Mouse (Mus musculus) embryonic facial prominence, embryonic 14.5 days (tissue): ENCODE measurements around the gene Matn4. TPM values are rescaled to one million over a fixed set of nuclear protein-coding genes. Genes with fewer than 3 reads are reported as not detected.

ENCODE experiments used
- ATAC-seq: fragments of 200-750 bp; cut with Nextera tagmentation; 2 replicates; pipeline ENCODE4 v1.8.0; 2017; ENCODE audit warnings: low read depth, moderate number of reproducible peaks, moderate TSS enrichment
- DNase-seq: peaks from one replicate; pipeline ENCODE4 v3.0.0-alpha.2; 2015; ENCODE audit warnings: low spot score
- H3K27ac ChIP-seq: fragments of 300-500 bp; sonication (generic); replicated peaks from 2 replicates; pipeline ENCODE4 v1.5.1; 2014; ENCODE audit warnings: low read depth, mild to moderate bottlenecking, low read length, moderate library complexity
- H3K27me3 ChIP-seq: fragments of 300-500 bp; sonication (generic); replicated peaks from 2 replicates; pipeline ENCODE4 v1.6.1; 2014; ENCODE audit warnings: low read length; ENCODE audit not compliant: control insufficient read depth, insufficient read depth
- H3K36me3 ChIP-seq: fragments of 300-500 bp; sonication (generic); 2 replicates; pipeline ENCODE4 v1.6.1; 2014; ENCODE audit warnings: low read length, mixed read lengths; ENCODE audit not compliant: control insufficient read depth, insufficient read depth
- H3K4me1 ChIP-seq: fragments of 300-500 bp; sonication (generic); 2 replicates; pipeline ENCODE4 v1.6.1; 2014; ENCODE audit warnings: antibody characterized with exemption, low read length; ENCODE audit not compliant: control insufficient read depth, insufficient read depth
- H3K4me2 ChIP-seq: fragments of 300-500 bp; sonication (generic); 2 replicates; pipeline ENCODE4 v1.6.1; 2014; ENCODE audit warnings: low read depth, mild to moderate bottlenecking, low read length, moderate library complexity, mixed read lengths
- H3K4me3 ChIP-seq: fragments of 300-500 bp; sonication (generic); 2 replicates; pipeline ENCODE4 v1.5.1; 2014; ENCODE audit warnings: low read depth, mild to moderate bottlenecking, low read length
- H3K9ac ChIP-seq: fragments of 300-500 bp; sonication (generic); 2 replicates; pipeline ENCODE4 v1.6.1; 2014; ENCODE audit warnings: low read depth, mild to moderate bottlenecking, low read length, moderate library complexity, mixed read lengths
- H3K9me3 ChIP-seq: fragments of 300-500 bp; sonication (generic); 2 replicates; pipeline ENCODE4 v1.6.1; 2016; ENCODE audit warnings: low read length; ENCODE audit not compliant: control insufficient read depth
- WGBS: fragments of 180-500 bp; shearing (Covaris S2); extraction: QIAGEN DNeasy Blood & Tissue Kit; methylation state at CpG from one replicate; pipeline ENCODE4 v1.1.7; 2014; 5-methylcytosine and 5-hydroxymethylcytosine counted together
- polyA plus RNA-seq: library from polyadenylated mRNA; unstranded; fragments of >200 nt; fragmentation: Nextera tagmentation; extraction: Ambion mirVana; gene quantifications from 2 replicates; pipeline ENCODE4 v1.2.1, GENCODE M21; 2014

The Matn4 gene
- polyA plus RNA-seq, 1 experiment from 2014 or later = 15.6 TPM

- DNase-seq (no peak), ATAC-seq (no peak)
- H3K27me3 ChIP-seq = no peaks in the 10 kb centered on the region
- no peak overlapping the region for H3K4me3 ChIP-seq
- H3K27ac ChIP-seq = no peak overlapping the region
- no peak overlapping the region for H3K4me2 ChIP-seq
- WGBS = 82% methylated on average over 3 of the region's 3 CpGs
- H3K9me3 ChIP-seq = peaks cover 4% of the 10 kb centered on the region; the same call in 1 of the 2 replicates
- H3K4me1 ChIP-seq = peaks cover 25% of the 10 kb centered on the region
- no peaks in the 10 kb centered on the region for H3K36me3 ChIP-seq
- no peak overlapping the region for H3K9ac ChIP-seq
Measured at GRCm38 (mm10) chr2:164445399-164446085, 40.6 kb upstream of the Matn4 start.

- H3K4me2 ChIP-seq = no peak overlapping the region
- no peak overlapping the region for H3K4me3 ChIP-seq
- no peaks in the 10 kb centered on the region for H3K36me3 ChIP-seq
- no peak for ATAC-seq
- DNase-seq = no peak
- H3K9ac ChIP-seq = no peak overlapping the region
- H3K27me3 ChIP-seq = no peaks in the 10 kb centered on the region
- H3K4me1 ChIP-seq = peaks cover 34% of the 10 kb centered on the region
- H3K9me3 ChIP-seq = no peaks in the 10 kb centered on the region
- 79% methylated on average over 2 of the region's 2 CpGs for WGBS
- no peak overlapping the region for H3K27ac ChIP-seq
Measured at GRCm38 (mm10) chr2:164444701-164445100, 39.7 kb upstream of the Matn4 start.

- Histone ChIP-seq H3K9me3 (no peaks in the 10 kb centered on the region), H3K36me3 (no peaks in the 10 kb centered on the region), H3K4me3 (peak within 1 kb of the TSS; percentile 76), H3K27ac (peak within 1 kb of the TSS; percentile 81), H3K27me3 (no peaks in the 10 kb centered on the region), H3K4me2 (peak within 1 kb of the TSS; percentile 91), H3K9ac (peak within 1 kb of the TSS; percentile 85), H3K4me1 (peaks cover 36% of the 10 kb centered on the region)
- ATAC-seq (no peak), DNase-seq (no peak)
- WGBS = 9% methylated on average over 18 of the region's 18 CpGs
Measured at GRCm38 (mm10) chr2:164443460-164444000, 38.6 kb upstream of the Matn4 start, which contains the start of gene Sdc4. Gene Sdc4 (minus strand): TSS chr2:164443887.

GRCm38 (mm10) chr2:164443051-164443437, 38.1 kb upstream of the Matn4 start:
- 0% methylated on average over 5 of the region's 26 CpGs for WGBS
- Histone ChIP-seq H3K9ac (peak overlapping the region; percentile 85), H3K27me3 (no peaks in the 10 kb centered on the region), H3K4me2 (peak overlapping the region; percentile 91), H3K36me3 (no peaks in the 10 kb centered on the region), H3K4me3 (peak overlapping the region; percentile 76), H3K4me1 (peaks cover 40% of the 10 kb centered on the region), H3K27ac (peak overlapping the region; percentile 81), H3K9me3 (no peaks in the 10 kb centered on the region)
- peak; percentile 87 for DNase-seq
- ATAC-seq = peak; percentile 93

- H3K4me2 ChIP-seq = peak overlapping the region; percentile 91
- peaks cover 40% of the 10 kb centered on the region for H3K4me1 ChIP-seq
- H3K36me3 ChIP-seq = no peaks in the 10 kb centered on the region
- H3K27me3 ChIP-seq = no peaks in the 10 kb centered on the region
- peak overlapping the region; percentile 81 for H3K27ac ChIP-seq
- 3% methylated on average over 29 of the region's 29 CpGs for WGBS
- H3K9me3 ChIP-seq = no peaks in the 10 kb centered on the region
- DNase-seq = peak; percentile 39
- H3K4me3 ChIP-seq = peak overlapping the region; percentile 76
- peak; percentile 50 for ATAC-seq
- peak overlapping the region; percentile 85 for H3K9ac ChIP-seq
Measured at GRCm38 (mm10) chr2:164442315-164443050, 37.5 kb upstream of the Matn4 start.

GRCm38 (mm10) chr2:164441731-164442130, 36.8 kb upstream of the Matn4 start:
- H3K27me3 ChIP-seq = no peaks in the 10 kb centered on the region
- H3K4me2 ChIP-seq = peak overlapping the region; percentile 91
- WGBS = 27% methylated on average over 7 of the region's 7 CpGs
- H3K36me3 ChIP-seq = no peaks in the 10 kb centered on the region
- DNase-seq (no peak), ATAC-seq (no peak)
- peak overlapping the region; percentile 76 for H3K4me3 ChIP-seq
- no peaks in the 10 kb centered on the region for H3K9me3 ChIP-seq
- H3K4me1 ChIP-seq = peaks cover 46% of the 10 kb centered on the region
- peak overlapping the region; percentile 85 for H3K9ac ChIP-seq
- no peak overlapping the region for H3K27ac ChIP-seq

GRCm38 (mm10) chr2:164441155-164441554, 36.2 kb upstream of the Matn4 start:
- peaks cover 52% of the 10 kb centered on the region for H3K4me1 ChIP-seq
- no peak for DNase-seq
- H3K27ac ChIP-seq = no peak overlapping the region
- 32% methylated on average over 8 of the region's 8 CpGs for WGBS
- H3K9me3 ChIP-seq = no peaks in the 10 kb centered on the region
- peak overlapping the region; percentile 85; the same call in 1 of the 2 replicates for H3K9ac ChIP-seq
- ATAC-seq = no peak
- H3K27me3 ChIP-seq = no peaks in the 10 kb centered on the region
- no peaks in the 10 kb centered on the region for H3K36me3 ChIP-seq
- peak overlapping the region; percentile 91 for H3K4me2 ChIP-seq
- H3K4me3 ChIP-seq = peak overlapping the region; percentile 76

GRCm38 (mm10) chr2:164440314-164440713, 35.4 kb upstream of the Matn4 start:
- Histone ChIP-seq H3K36me3 (no peaks in the 10 kb centered on the region), H3K27me3 (no peaks in the 10 kb centered on the region), H3K9ac (no peak overlapping the region), H3K4me3 (peak overlapping the region; percentile 76; the same call in 1 of the 2 replicates), H3K27ac (no peak overlapping the region), H3K9me3 (no peaks in the 10 kb centered on the region), H3K4me2 (peak overlapping the region; percentile 91), H3K4me1 (peaks cover 60% of the 10 kb centered on the region)
- 51% methylated on average over 5 of the region's 5 CpGs for whole genome bisulfite sequencing
- DNase-seq = peak; percentile 60
- no peak for ATAC-seq
